Mouse (Mus musculus) Patski (cell line): Measurements from ENCODE around the gene Pde10a. TPM values are rescaled to one million over a fixed set of nuclear protein-coding genes. Genes with fewer than 3 reads are reported as not detected.

Experiments
- ATAC-seq: fragments of 100-300 bp; one replicate; pipeline ENCODE4 v1.8.0; 2021
- CTCF ChIA-PET: fragments of 350-600 bp; sonication (Branson Sonifier 250); formaldehyde crosslinking; loops from one replicate; lab custom pipeline; 2022; ENCODE audit warnings: inconsistent platforms; lab: Charles Lee
- POLR2A ChIA-PET: fragments of 350-600 bp; sonication (Branson Sonifier 250); formaldehyde crosslinking; loops from one replicate; lab custom pipeline; 2022; ENCODE audit warnings: antibody characterized with exemption, inconsistent platforms; lab: Charles Lee
- DNase-seq: peaks from one replicate; pipeline ENCODE4 v3.0.0-alpha.2; 2011; ENCODE audit warnings: low read depth, low spot score
- H3K27me3 ChIP-seq: fragments of 371-371 bp; one replicate; pipeline ENCODE4 v1.5.1; 2021
- CTCF ChIP-seq: fragments of 100-300 bp; IDR thresholded peaks from one replicate; pipeline ENCODE4 v1.5.1; 2021
- in situ Hi-C: fragments of 300-500 bp; cut with MboI; formaldehyde crosslinking; loops from 3 replicates; pipeline ENCODE4 v1.11.1; 2018; ENCODE audit warnings: low pct_unique_long_range_greater_than_20kb, mixed read lengths
- polyA plus RNA-seq: library from polyadenylated mRNA; unstranded; gene quantifications from one replicate; pipeline ENCODE4 v1.2.3, GENCODE M21; 2021

The Pde10a gene
- polyA plus RNA-seq, 1 experiment from 2014 or later, result 7.7 TPM

DNA sequence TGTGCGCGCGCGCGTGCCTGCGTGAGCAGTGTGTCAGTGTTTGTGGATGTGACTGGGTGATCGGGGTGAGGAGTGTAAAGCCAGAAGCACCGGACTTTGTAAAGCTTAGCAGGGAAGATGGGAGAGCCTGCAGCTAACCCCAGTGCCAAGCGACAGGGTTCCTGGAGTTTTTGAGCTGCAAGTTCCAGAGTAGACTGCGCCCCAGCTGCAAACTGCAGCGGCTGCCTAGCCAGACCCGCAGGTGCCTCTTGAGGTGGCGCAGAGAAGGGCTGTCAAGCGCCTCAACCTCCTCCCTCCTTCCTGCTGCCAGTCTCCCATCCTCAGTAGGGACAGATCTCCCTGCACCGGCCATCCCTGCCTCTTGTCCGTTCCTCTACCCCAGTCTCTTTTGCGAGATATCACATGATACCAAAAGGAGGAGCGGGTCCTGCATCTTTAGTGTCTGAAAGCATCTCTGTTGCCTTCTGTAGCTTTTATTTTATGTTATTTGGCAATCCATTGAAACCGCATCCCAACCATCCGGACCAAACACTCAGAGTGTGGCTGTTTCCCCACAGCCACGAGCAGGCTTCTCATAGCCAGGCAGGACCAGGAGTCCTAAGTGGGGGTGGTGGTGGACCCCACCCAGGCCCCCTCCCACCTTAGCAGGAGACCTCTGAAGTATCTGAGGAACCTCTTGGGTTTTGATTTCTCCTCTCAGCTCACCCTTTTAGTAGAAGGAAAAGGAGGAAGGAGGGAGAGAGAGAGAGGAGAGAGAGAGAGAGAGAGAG lies 984 bp downstream of the Pde10a start:
- CTCF ChIA-PET, result interaction anchor here (1.2 kb wide), 1 partner anchor 20 kb away, joined by 3 read pairs; no protein-coding TSS in a partner anchor
- no peak for ATAC-seq
- H3K27me3 ChIP-seq, result peaks cover 37% of the 10 kb centered on the region
- TF ChIP-seq CTCF, result no peak
- in situ Hi-C loops, result no loop called here
- DNase-seq, result no peak
- POLR2A ChIA-PET, result no interaction called here

DNA sequence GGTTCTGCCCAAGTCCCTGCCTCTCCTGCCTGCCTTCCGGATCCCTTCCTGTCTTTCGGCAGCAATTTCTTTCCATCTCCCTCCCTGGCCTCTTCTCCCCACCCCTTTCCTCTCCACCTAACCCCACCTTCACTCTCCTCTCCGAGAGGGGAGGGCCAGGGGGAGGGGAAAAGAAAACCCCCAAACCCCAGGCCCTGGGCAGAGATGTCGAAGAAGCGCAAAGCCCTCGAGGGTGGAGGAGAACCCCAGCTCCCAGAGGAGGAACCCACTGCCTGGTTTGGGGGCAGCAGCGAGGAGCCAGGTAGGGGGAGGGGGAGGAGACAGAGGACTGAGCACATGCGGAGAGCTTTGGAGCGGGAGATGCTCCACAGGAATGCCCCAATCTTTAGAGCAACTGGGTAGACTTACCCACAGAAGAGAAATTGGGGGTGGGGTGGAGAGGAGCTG lies 1.7 kb downstream of the Pde10a start:
- TF ChIP-seq CTCF, result no peak
- no peak for ATAC-seq
- POLR2A ChIA-PET, result interaction anchor here (0.7 kb wide), 1 partner anchor 424 kb away, joined by 3 read pairs; no protein-coding TSS in a partner anchor
- in situ Hi-C loops, result no loop called here
- CTCF ChIA-PET, result interaction anchor here (1.2 to 1.4 kb wide), 2 partner anchors 20 to 71 kb away, joined by 3 to 4 read pairs; no protein-coding TSS in a partner anchor
- DNase-seq, result no peak
- peaks cover 34% of the 10 kb centered on the region for H3K27me3 ChIP-seq

DNA sequence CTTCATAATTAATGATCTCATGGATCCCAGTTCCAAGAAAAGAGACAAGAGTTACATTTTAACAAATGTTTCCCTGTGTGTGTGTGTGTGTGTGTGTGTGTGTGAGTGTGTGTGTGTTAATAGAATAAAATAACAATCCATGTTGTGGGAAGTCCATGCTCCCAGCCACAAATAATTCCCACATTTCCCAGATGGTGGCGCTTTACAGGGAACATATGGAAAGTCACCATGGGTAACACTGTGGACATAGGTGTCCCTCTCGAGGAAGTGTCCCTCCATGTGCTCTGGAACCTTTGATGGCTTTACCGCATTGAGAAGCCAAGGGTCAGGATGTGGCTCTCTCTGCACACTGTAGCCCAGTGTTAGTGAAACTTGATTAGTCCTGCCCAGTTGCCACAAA lies 3.5 kb downstream of the Pde10a start:
- ATAC-seq (no peak), DNase-seq (no peak)
- in situ Hi-C loops, result no loop called here
- CTCF ChIA-PET, result interaction anchor here (1.4 kb wide), 1 partner anchor 69 kb away, joined by 4 read pairs; no protein-coding TSS in a partner anchor
- POLR2A ChIA-PET, result no interaction called here
- no peak for TF ChIP-seq CTCF
- peaks cover 24% of the 10 kb centered on the region for H3K27me3 ChIP-seq

DNA sequence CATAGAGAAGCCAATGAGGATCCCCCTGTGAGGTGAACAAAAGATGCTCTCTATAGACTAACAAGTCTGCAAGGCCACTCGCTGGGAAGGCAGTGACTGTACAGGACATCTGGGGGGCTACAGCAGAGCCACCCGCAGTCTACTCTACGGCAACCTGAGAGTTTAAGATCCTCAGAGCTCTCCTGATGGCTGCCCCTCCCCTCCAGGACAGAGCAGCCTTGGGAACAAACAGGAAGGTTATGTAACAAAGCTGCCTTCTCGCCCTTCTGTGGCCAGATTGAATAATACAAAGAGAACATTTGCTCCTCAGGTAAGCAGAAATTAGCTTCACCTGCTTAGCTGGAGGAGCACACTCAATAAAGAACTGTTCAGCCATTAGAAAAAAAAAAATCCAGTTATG lies 7.4 kb downstream of the Pde10a start:
- ATAC-seq, result no peak
- in situ Hi-C loops, result no loop called here
- POLR2A ChIA-PET, result no interaction called here
- H3K27me3 ChIP-seq, result peaks cover 10% of the 10 kb centered on the region
- TF ChIP-seq CTCF, result no peak
- CTCF ChIA-PET, result no interaction called here
- DNase-seq, result no peak

DNA sequence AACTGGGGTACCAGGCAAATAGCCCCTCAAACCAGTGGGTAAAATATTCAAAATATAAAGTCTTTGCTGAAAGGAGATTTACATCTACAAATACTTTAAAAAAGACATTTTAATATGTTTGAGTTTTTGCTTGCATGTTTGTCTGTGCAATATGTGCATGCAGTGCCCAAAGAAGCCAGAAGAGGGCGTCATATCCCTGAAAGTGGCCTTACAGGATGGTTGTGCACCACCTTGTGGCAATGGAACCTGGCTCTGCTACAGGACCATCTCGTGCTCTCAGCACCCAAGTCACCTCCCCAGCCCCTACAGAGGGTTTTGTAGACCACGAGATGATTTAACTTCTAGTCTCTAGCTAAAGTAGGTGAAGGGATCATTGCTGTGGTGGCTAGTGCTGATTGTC lies 8.7 kb downstream of the Pde10a start:
- ChIA-PET CTCF (no interaction called here), POLR2A (no interaction called here)
- no peak for DNase-seq

DNA sequence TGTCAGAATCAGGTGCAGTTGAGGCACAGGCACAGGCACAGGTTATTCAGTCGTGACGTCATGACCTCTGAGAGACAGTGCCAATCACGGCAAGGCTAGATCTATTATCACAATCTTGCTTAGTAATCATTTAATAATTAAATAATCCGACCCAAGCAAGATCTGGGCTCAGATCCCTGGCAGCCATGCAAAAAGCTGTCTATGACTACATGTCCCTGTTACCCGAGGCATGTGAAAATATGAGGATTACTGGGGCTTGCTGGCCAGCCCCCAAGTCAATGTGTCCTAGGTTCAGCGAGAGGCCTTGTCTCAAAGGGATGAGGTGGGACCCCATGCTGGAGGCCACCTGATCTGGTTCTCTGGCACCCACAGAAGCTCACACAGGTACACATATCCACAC lies 11.3 kb downstream of the Pde10a start:
- ChIA-PET POLR2A (no interaction called here), CTCF (interaction anchor here (1.7 kb wide), 1 partner anchor 19 kb away, joined by 5 read pairs; no protein-coding TSS in a partner anchor)
- DNase-seq (no peak), ATAC-seq (no peak)
- no peak for TF ChIP-seq CTCF
- peaks cover 6% of the 10 kb centered on the region for H3K27me3 ChIP-seq
- in situ Hi-C loops, result no loop called here

More for the DNA sequence above, 8.7 kb downstream of the Pde10a start:
- peaks cover 10% of the 10 kb centered on the region for H3K27me3 ChIP-seq
- peak; percentile 63 for TF ChIP-seq CTCF
- ATAC-seq, result no peak
- in situ Hi-C loops, result no loop called here

DNA sequence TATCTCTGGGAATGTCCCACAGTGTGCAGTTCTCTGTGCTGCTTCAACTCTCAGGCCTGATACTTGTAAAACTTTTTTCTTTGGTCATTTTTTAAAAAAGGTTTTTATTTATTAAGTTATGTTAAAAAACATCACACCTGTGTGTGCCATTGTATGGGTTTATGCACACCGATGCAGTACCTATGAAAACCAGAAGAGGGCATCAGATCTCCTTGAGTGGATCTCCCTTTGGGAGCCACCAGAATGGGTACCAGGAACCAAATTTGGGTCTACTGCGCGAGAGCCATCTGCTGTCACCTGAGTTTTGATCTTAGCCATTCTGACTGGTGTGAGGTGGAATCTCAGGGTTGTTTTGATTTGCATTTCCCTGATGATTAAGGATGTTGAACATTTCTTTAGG lies 12.9 kb downstream of the Pde10a start:
- DNase-seq (no peak), ATAC-seq (no peak)
- ChIA-PET CTCF (interaction anchor here (1.7 kb wide), 1 partner anchor 21 kb away, joined by 5 read pairs; no protein-coding TSS in a partner anchor), POLR2A (no interaction called here)
- TF ChIP-seq CTCF, result peak; percentile 67
- peaks cover 3% of the 10 kb centered on the region for H3K27me3 ChIP-seq
- in situ Hi-C loops, result no loop called here

DNA sequence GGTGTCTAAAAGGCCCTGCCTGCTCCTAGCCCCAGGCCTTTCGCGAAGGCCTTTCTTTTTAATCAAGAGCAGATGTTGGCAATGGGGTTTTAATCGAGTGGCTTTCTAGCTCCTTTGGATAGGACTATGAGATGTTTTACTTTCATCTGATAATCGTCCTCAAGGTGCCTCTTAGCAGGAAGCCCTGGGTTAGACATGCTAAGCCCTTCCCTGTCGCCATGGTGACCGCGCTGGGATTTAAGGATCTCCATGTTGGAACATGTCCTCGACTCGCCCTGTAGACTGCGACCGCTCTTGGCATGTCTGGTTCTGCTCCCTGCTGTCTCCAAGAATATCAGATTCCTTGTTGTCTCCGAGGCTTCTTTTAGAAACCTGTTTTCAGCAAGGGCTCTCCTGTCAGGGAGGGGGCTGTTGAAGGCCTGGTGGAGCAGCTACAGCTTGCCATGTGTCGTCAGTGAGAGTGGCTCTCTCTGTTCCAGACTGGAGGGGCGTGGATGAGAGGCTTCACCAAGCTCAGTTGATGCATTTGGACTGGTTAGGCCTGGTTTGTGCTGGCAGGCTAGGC lies 16.9 kb downstream of the Pde10a start:
- in situ Hi-C loops, result no loop called here
- no peak for ATAC-seq

DNA sequence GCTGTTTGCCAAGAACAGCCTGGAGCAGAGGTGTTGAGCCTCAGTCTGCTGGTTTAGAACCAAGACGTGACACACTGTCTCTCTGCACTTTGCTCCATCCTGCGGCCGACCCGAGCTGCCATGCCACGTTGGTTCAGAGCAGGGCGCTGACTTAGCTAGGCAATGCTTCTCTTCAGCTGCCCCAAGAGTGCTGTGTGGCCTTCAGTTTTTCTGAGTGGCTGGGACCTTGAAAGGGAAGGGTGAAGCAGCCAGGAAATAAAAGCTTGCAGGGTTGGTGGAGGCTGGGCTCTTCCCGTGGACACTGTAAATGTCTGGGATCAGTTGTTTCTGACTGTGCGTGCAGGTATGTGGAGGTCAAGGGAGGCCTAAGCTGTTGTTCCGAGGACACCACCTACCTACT lies 21.2 kb downstream of the Pde10a start:
- in situ Hi-C loops, result no loop called here
- no peaks in the 10 kb centered on the region for H3K27me3 ChIP-seq
- ChIA-PET POLR2A (no interaction called here), CTCF (interaction anchor here (1.2 kb wide), 1 partner anchor 77 kb away, joined by 5 read pairs; no protein-coding TSS in a partner anchor)
- ATAC-seq (no peak), DNase-seq (no peak)
- no peak for TF ChIP-seq CTCF

More for the DNA sequence above, 16.9 kb downstream of the Pde10a start:
- TF ChIP-seq CTCF, result no peak
- CTCF ChIA-PET, result interaction anchor here (1.3 kb wide), 1 partner anchor 25 kb away, joined by 3 read pairs; no protein-coding TSS in a partner anchor
- POLR2A ChIA-PET, result no interaction called here
- DNase-seq, result no peak
- no peaks in the 10 kb centered on the region for H3K27me3 ChIP-seq

DNA sequence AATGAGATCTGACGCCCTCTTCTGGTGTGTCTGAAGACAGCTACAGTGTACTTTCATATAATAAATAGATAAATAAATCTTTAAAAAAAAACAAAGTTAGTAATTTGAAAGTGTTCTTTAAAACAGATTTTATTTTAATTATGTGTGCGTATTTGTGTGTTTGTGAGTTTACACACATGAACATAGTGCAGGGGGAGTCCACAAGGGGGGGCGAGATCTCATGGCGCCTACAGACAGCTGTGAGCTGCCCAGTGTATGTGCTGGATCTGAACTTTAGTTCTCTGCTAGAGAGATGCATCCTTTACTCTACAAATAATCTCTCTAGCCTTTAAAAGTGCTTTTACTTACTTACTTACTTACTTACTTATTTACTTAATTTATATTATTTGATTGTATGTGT lies 23.6 kb downstream of the Pde10a start:
- no peaks in the 10 kb centered on the region for H3K27me3 ChIP-seq
- in situ Hi-C loops, result no loop called here
- peak; percentile 56 for TF ChIP-seq CTCF
- POLR2A ChIA-PET, result no interaction called here
- CTCF ChIA-PET, result no interaction called here
- DNase-seq (no peak), ATAC-seq (no peak)

DNA sequence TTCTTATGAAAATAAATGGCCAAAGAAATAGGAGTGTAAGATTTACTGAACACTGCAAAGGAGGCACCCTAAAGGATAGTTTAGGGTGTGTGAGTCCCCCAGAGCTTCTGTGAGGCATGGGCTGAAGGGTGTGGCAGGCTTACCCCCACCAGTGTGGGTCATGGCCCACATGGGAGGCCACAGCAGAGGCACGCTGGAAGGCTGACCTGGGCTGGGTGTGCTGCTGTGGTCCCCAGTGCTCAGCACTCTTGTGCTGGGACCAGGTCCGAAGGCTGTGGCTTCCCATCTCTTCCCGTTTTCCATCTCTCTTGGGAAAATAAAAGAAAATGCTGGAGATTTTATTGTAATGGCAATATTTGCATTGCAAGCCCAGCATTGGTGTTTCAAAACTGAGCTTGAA lies 26.5 kb downstream of the Pde10a start:
- in situ Hi-C loops, result no loop called here
- ChIA-PET CTCF (no interaction called here), POLR2A (no interaction called here)
- TF ChIP-seq CTCF, result no peak
- no peak for DNase-seq
- no peak for ATAC-seq
- H3K27me3 ChIP-seq, result no peaks in the 10 kb centered on the region
